Mouse (Mus musculus): ENCODE results near the gene Auts2.

DNA sequence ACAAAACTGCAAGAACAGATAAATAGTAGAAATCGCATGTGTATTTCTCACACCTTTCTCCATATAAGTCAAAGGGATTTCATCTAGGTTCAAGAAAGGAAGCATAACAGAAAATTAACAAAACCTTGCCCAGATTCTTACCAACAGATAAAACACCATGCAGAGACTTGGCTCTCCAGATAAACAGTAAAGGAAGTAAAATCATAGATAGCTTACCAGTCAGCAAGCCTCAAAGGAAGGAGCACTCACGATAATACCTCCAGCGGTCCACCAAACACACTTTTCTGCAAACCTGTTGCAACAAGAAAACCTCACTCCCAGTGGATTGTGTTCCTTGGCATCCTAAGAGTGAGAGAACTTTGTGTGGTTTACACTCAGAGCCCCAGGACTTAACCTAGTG is 147.2 kb downstream of the Auts2 start:
- TF ChIP-seq CTCF (conservative IDR thresholded peaks at IDR 0.05; ENCODE audit: insufficient read depth, insufficient read length, low read depth, low read length) (no peak), POLR2A (IDR thresholded peaks at IDR 0.05; ENCODE audit: low read depth, low read length) (no peak)

All from kidney, adult 2 months (tissue).